Mouse (Mus musculus) cerebellum, adult (tissue): Measurements from ENCODE around the gene Galnt6.
A peak's percentile ranks its signal among the peaks of the same experiment; 100 is the strongest.

Experiments used
- ATAC-seq: cut with Nextera tagmentation; 2 replicates; pipeline ENCODE4 v1.9.2; 2017; ENCODE audit warnings: mild to moderate bottlenecking, moderate library complexity, mixed read lengths; ENCODE audit not compliant: insufficient number of reproducible peaks, low FRiP score, low TSS enrichment

Gene Galnt6

DNA sequence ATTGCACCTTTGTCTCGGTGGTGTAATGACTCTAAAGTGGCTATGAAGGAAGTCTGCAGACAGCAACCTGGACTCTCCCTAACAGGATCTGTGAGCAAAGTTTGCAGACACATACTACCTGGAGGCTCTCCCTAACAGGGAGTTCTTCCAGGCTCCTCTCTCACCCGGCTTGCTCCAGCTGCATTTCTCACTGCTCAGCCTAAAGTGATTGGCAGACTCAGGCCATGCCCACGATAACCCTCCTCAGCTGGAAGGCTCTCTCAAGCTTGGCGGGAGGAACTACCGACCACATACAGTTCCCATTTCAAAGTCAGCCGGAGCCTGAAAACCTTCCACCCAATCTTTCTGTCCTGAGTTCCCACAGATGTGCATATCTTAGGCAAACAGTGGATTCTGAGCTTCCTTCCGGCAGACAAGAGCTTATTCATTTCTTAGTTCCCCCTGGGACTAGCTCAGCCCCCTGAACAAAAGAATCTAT is 62.9 kb downstream of the Galnt6 start:
- ATAC-seq, result no peak

- no peak for ATAC-seq
Measured at GRCm38 (mm10) chr15:100665411-100666218, 63.6 kb downstream of the Galnt6 start.

GRCm38 (mm10) chr15:100664813-100665274 is 64.3 kb downstream of the Galnt6 start:
- ATAC-seq, result no peak

DNA sequence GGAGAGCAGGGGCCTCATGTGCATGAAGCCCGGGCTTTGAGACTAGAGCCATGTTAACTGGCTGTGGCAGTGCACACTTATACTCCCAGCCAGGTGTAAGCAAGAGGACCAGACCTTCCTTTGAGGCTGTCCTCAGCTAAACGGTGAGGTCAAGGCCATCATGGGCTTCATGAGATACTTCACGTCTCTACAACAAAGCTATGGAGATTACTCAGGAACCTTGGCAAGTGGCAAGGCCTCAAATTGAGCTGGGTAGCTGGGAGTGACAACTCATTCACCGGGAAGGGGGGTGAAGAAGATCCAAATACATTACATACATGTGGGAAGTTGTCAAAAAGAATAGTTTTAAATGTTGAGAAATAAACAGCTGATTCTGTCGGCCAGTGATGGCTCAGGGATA is 68.4 kb downstream of the Galnt6 start:
- no peak for ATAC-seq

- 0 out of 2 replicates have a peak, but pooled peaks have one; percentile 56 for ATAC-seq
Measured at GRCm38 (mm10) chr15:100660306-100660705, 68.9 kb downstream of the Galnt6 start.

DNA sequence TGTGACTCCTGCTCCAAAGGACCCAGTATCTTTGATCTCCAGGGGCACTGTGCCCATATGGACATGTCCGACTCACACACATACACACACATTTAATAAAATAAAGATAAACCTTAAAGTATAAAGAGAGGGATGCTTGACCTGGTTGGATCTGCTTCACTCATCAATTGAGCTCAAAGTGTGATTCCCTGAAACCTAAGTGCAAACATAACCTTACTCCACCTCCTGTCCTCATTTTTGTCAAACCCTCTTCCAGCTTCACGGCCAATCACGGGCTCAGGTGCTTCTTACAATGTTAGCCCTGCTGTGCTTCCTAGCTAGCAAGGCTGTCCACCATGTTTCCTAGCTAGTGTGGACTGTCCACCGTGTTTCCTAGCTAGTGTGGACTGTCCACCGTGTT is 74.0 kb downstream of the Galnt6 start:
- ATAC-seq, result no peak

DNA sequence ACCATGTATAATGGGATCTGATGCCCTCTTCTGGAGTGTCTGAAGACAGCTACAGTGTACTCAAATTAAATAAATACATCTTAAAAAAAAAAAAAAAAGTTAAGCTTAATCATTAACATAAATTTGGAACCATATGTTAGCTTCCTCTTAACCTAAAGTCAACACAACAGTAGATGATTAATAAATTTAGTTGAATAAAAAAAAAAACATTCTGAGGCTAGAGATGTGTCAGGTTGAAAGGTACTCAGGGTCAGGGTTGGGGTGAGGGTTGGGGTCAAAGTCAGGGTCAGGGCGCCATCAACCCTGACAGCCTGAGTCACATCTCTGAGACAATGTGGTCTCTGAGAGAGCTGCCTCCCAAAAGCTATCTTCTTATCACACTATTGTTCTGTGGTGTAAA is 74.9 kb downstream of the Galnt6 start:
- ATAC-seq, result no peak

GRCm38 (mm10) chr15:100651610-100652009 is 77.6 kb downstream of the Galnt6 start:
- ATAC-seq, result no peak

DNA sequence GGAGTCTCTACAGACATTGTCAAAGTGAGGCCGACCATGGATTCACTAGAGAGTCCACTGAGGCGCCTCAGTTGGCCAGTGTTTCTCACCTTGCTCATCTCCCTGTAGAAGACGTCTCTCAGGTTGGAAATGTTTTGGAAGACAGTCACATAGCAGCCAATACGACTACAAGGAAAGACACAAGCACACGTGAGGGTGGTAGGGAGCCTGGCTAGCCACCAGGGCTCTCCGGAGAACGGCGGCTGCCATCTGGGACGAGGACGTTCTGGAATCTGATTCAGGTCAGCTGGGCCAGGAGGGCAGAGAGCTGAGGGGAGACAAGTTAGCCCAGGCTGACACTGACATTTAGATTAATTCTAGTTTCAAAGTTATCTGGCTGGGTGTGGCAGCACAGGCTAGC is 79.1 kb downstream of the Galnt6 start:
- no peak; the same call in 1 of the 2 replicates for ATAC-seq

DNA sequence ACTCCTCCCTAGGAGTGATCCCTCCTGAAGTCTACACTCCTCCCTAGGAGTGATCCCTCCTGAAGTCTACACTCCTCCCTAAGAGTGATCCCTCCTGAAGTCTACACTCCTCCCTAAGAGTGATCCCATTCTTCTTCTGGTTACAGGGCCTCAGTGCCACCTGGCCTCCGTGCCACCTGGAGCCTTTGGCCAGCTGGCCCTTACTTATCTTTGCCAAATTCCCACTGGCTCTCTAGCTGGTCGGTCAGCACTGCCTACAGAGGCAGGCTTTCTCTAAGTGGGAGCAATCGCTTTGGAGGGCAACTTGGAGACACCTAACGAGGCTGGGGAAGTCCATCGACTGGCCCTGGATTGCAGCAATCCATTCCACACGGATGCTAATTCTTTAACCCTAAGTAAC is 83.0 kb downstream of the Galnt6 start:
- 0 out of 2 replicates have a peak, but pooled peaks have one; percentile 56 for ATAC-seq

GRCm38 (mm10) chr15:100642451-100642850 is 86.7 kb downstream of the Galnt6 start:
- no peak for ATAC-seq
